Mouse (Mus musculus): ENCODE measurements at regions not wholly inside any gene's neighbourhood (a gene's known extent, or its start where the extent isn't known, plus 50 kb on each side); places are given as distances from the start of the nearest gene placed in this dataset.
A peak's percentile ranks its signal among the peaks of the same experiment; 100 is the strongest.

DNA sequence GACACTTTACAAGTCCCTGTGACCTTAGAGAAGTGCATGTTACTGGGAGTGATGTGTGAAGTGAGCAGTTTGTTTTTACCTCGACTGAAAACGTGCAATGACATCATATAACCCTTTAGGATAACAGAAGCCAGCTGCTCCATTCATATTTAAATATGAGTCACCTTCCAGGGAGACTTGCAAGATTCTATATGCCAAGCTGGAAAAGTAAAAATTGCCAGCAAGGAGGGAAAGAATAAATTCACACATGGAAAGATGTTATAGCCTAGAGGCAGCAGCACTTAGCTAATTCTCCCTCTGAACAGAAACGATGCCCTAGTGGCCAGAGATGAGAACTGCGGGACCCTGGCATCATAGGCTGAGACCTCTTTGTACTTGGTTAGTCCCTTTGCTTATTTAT is 253.4 kb downstream of the Gm765 start:
- H3K4me1 ChIP-seq (ENCODE audit: control insufficient read depth, insufficient read depth, low read length), result 0 out of 2 replicates have a peak, but pooled peaks cover 2% of the 10 kb centered on the region
- ATAC-seq (ENCODE audit: low FRiP score, low read depth), result peak; percentile 85
- H3K36me3 ChIP-seq (ENCODE audit: control insufficient read depth, insufficient read depth, low read length), result no peaks in the 10 kb centered on the region
- peak; percentile 59 for DNase-seq (ENCODE audit: low spot score)
- no peak overlapping the region for H3K9ac ChIP-seq (ENCODE audit: low read depth, low read length, severe bottlenecking)
- WGBS, result 31% methylated on average over 4 of the region's 4 CpGs
- no peak overlapping the region for H3K4me3 ChIP-seq (replicated peaks; ENCODE audit: low read length)
- H3K27ac ChIP-seq (replicated peaks; ENCODE audit: low read depth, low read length), result peak overlapping the region; percentile 58; the same call in 1 of the 2 replicates
- no peak for TF ChIP-seq POLR2A (IDR thresholded peaks at IDR 0.05; ENCODE audit: borderline replicate concordance, extremely low read depth, insufficient read depth, insufficient read length)
- no peaks in the 10 kb centered on the region for H3K9me3 ChIP-seq (ENCODE audit: control insufficient read depth, low read length)
- H3K27me3 ChIP-seq (ENCODE audit: control insufficient read depth, insufficient read depth, low read length), result no peaks in the 10 kb centered on the region
- no peak overlapping the region for H3K4me2 ChIP-seq (replicated peaks; ENCODE audit: low read depth, low read length, severe bottlenecking)

DNA sequence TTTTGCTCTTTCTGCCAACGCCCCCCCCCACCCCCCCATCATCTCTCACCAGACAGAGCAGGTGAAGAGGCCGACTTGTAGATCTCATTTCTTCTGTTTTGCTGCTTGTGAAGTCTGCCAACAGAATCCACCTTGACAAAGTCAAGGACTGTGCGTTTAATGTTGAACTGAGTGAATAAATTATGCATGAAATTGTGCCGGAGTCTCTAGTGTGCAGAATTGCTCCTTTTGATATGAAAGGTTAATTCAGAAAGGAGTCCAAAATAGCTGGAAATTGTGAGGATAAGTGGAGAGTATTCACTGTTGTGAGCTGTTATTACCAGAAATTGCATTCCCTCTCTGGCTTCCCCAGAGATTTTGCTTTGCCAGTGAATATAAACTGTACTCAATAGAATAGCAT is 262.5 kb downstream of the Gm765 start:
- DNase-seq (ENCODE audit: low spot score) (peak; percentile 14), ATAC-seq (ENCODE audit: low FRiP score, low read depth) (peak; percentile 50; the same call in 1 of the 2 replicates)
- no peak overlapping the region for H3K4me3 ChIP-seq (replicated peaks; ENCODE audit: low read length)
- peaks cover 9% of the 10 kb centered on the region for H3K4me1 ChIP-seq (ENCODE audit: control insufficient read depth, insufficient read depth, low read length)
- no peak for TF ChIP-seq POLR2A (IDR thresholded peaks at IDR 0.05; ENCODE audit: borderline replicate concordance, extremely low read depth, insufficient read depth, insufficient read length)
- H3K36me3 ChIP-seq (ENCODE audit: control insufficient read depth, insufficient read depth, low read length), result no peaks in the 10 kb centered on the region
- H3K9me3 ChIP-seq (ENCODE audit: control insufficient read depth, low read length), result no peaks in the 10 kb centered on the region
- H3K4me2 ChIP-seq (replicated peaks; ENCODE audit: low read depth, low read length, severe bottlenecking), result no peak overlapping the region
- H3K27me3 ChIP-seq (ENCODE audit: control insufficient read depth, insufficient read depth, low read length), result no peaks in the 10 kb centered on the region
- H3K9ac ChIP-seq (ENCODE audit: low read depth, low read length, severe bottlenecking), result no peak overlapping the region
- 56% methylated on average over 4 of the region's 4 CpGs for WGBS
- H3K27ac ChIP-seq (replicated peaks; ENCODE audit: low read depth, low read length), result no peak overlapping the region

All from limb, embryonic 14.5 days (tissue).